Mouse (Mus musculus) cortical plate, adult 2 months (tissue): ENCODE results near the gene Dusp16. TPM values are rescaled to one million over a fixed set of nuclear protein-coding genes. Genes with fewer than 3 reads are reported as not detected.

Experiments used
- H3K27ac ChIP-seq: fragments of 200-500 bp; 2 replicates; pipeline ENCODE4 v1.5.1; 2012; ENCODE audit warnings: low read length, control low read depth, inconsistent platforms; ENCODE audit not compliant: insufficient read depth
- H3K4me1 ChIP-seq: fragments of 200-500 bp; 2 replicates; pipeline ENCODE4 v1.6.1; 2011; ENCODE audit warnings: low read length; ENCODE audit not compliant: control insufficient read depth, insufficient read depth
- H3K4me3 ChIP-seq: fragments of 200-500 bp; 2 replicates; pipeline ENCODE4 v1.5.1; 2011; ENCODE audit warnings: mild to moderate bottlenecking, low read length, control low read depth; ENCODE audit not compliant: insufficient read depth
- CTCF ChIP-seq: fragments of 200-500 bp; IDR thresholded peaks from 2 replicates; pipeline ENCODE4 v1.5.1; 2011; ENCODE audit warnings: mild to moderate bottlenecking, control low read depth, low read length; ENCODE audit not compliant: insufficient read depth; ENCODE audit errors: extremely low read depth
- POLR2A ChIP-seq: fragments of 200-500 bp; IDR thresholded peaks from 2 replicates; pipeline ENCODE4 v1.6.1; 2011; ENCODE audit warnings: mild to moderate bottlenecking, low read length, control low read depth; ENCODE audit not compliant: insufficient read depth; ENCODE audit errors: extremely low read depth
- polyA plus RNA-seq: library from polyadenylated mRNA; depleted of rRNA; stranded (reverse); fragments of >200 nt; gene quantifications from 2 replicates; pipeline ENCODE4 v1.2.3, GENCODE M21; 2012

The Dusp16 gene
- polyA plus RNA-seq, 1 experiment: 9.1 TPM

GRCm38 (mm10) chr6:134722906-134723305, 69.5 kb downstream of the Dusp16 start:
- H3K4me3 ChIP-seq: no peak overlapping the region
- H3K27ac ChIP-seq: no peak overlapping the region
- TF ChIP-seq CTCF (no peak), POLR2A (no peak)
- peaks cover 3% of the 10 kb centered on the region for H3K4me1 ChIP-seq

DNA sequence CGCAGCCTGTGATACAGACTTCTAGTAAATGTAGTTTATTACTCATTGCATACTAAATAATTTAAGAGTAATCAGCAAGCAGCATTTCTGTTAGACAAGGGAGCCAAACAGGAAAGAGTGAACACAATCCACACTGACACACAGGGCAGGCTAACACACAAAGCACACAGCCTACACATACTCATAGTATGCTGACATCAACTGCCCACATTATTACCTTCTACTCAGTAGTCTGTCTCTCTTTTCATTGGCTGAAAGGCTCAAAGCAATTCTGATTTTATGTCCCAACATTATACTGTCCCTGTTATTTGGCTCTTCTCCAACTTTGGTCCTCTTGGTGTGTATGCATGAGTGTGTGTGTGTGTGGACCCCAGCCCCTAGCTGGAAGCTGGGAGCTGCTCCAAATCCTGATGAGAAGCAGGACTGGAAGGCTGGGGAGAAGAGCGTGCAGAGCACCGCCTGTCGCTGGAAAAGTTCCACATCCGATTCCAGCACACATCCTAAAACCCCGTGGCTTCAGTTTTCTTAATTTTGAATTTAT, 70.6 kb downstream of the Dusp16 start:
- Histone ChIP-seq H3K4me1 (peaks cover 6% of the 10 kb centered on the region), H3K4me3 (no peak overlapping the region), H3K27ac (no peak overlapping the region)
- TF ChIP-seq POLR2A (no peak), CTCF (no peak)

- Histone ChIP-seq H3K4me1 (peaks cover 4% of the 10 kb centered on the region), H3K4me3 (no peak overlapping the region), H3K27ac (no peak overlapping the region)
- TF ChIP-seq POLR2A (no peak), CTCF (no peak)
These were observed 72.3 kb downstream of the Dusp16 start for GRCm38 (mm10) chr6:134720150-134720549.

GRCm38 (mm10) chr6:134719156-134719555, 73.3 kb downstream of the Dusp16 start:
- H3K4me1 ChIP-seq: peaks cover 2% of the 10 kb centered on the region; the same call in 1 of the 2 replicates
- TF ChIP-seq POLR2A: no peak
- TF ChIP-seq CTCF: no peak
- H3K27ac ChIP-seq: no peak overlapping the region
- no peak overlapping the region for H3K4me3 ChIP-seq

- no peak overlapping the region for H3K27ac ChIP-seq
- TF ChIP-seq POLR2A (no peak), CTCF (no peak)
- peaks cover 2% of the 10 kb centered on the region; the same call in 1 of the 2 replicates for H3K4me1 ChIP-seq
- no peak overlapping the region for H3K4me3 ChIP-seq
These were observed 73.8 kb downstream of the Dusp16 start for GRCm38 (mm10) chr6:134718668-134719065.

DNA sequence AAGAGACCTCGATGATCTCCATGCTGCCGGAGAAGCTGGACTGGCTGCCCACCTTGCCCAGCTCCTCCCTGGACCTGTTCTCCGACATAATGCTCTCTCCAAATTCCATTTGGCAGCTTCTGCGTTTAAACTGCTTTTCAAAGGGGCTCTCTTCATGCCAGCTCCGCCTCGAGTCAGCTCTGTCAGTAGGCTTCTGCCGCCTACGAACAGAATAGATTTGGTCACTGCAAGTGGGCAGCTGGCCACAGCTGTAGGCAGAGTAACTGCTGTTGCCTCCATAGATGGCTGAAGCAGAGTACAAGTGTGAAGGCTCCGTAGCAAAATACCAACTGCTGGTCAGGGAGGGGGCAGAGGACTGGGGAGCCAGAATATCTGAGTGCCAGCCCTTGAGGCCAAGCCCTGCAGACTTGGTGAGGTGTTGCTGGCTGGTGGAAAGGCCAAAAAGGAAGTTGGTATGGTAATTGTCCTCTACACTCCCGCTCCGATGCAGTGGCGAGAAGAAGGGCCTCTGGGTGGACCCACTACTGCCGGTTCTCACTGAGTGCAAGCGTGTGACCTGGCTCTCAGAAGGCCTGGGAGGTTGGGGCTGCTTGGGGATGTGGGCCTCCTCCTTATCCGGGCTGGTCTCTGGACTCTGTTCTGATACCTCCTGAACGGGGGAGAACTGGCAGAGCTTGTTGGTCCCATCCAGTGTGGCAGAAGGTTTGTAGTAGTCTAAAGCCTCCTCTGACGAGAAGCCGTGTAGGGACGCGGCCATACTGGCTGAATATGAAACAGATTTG, 74.3 kb downstream of the Dusp16 start:
- Histone ChIP-seq H3K27ac (no peak overlapping the region), H3K4me3 (no peak overlapping the region), H3K4me1 (peaks cover 2% of the 10 kb centered on the region; the same call in 1 of the 2 replicates)
- TF ChIP-seq CTCF: no peak
- no peak for TF ChIP-seq POLR2A

GRCm38 (mm10) chr6:134716168-134716587, 76.2 kb downstream of the Dusp16 start:
- TF ChIP-seq CTCF: no peak
- TF ChIP-seq POLR2A: no peak
- no peak overlapping the region for H3K4me3 ChIP-seq
- H3K4me1 ChIP-seq: peaks cover 2% of the 10 kb centered on the region; the same call in 1 of the 2 replicates
- H3K27ac ChIP-seq: no peak overlapping the region

- H3K27ac ChIP-seq: no peak overlapping the region
- H3K4me3 ChIP-seq: no peak overlapping the region
- TF ChIP-seq CTCF: no peak
- TF ChIP-seq POLR2A: no peak
- peaks cover 2% of the 10 kb centered on the region; the same call in 1 of the 2 replicates for H3K4me1 ChIP-seq
These were observed 78.5 kb downstream of the Dusp16 start for GRCm38 (mm10) chr6:134713897-134714296.

- Histone ChIP-seq H3K27ac (no peak overlapping the region), H3K4me3 (no peak overlapping the region), H3K4me1 (peaks cover 2% of the 10 kb centered on the region; the same call in 1 of the 2 replicates)
- TF ChIP-seq POLR2A: no peak
- TF ChIP-seq CTCF: no peak
These were observed 79.1 kb downstream of the Dusp16 start for GRCm38 (mm10) chr6:134713321-134713720.

DNA sequence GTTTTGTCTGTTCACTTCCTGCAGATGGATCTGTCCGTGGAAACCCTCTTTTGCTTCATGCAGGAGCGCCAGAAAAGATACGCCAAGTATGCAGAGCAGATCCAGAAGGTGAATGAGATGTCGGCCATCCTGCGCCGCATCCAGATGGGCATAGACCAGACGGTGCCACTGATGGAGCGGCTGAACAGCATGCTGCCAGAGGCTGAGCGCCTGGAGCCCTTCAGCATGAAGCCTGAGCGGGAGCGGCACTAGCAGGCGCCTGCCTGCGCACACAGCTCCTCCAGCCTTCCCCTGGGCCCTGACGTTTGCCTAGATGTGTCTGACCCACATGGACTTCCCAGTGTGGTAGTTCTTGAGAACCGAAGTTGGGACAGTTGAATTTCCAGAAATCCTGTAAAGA, 82.4 kb downstream of the Dusp16 start:
- H3K4me3 ChIP-seq: no peak overlapping the region
- TF ChIP-seq CTCF (no peak), POLR2A (no peak)
- no peaks in the 10 kb centered on the region for H3K4me1 ChIP-seq
- no peak overlapping the region for H3K27ac ChIP-seq
